ENCODE assay signal across 23 mouse cellular contexts in genomic region chr6:108723751-108724150, GRCm38 (mm10). TPM values are rescaled to one million over a fixed set of nuclear protein-coding genes. Genes with fewer than 3 reads are reported as not detected.
DNase-seq lines count a peak whose midpoint lies in the region; ATAC-seq and TF ChIP-seq lines count a peak whose summit lies in the region.
"Had no signal": no experiment of that assay in that cellular context is flagged by ENCODE, and none has a peak within 500 bp of the region (broad histone marks: within the 10 kb centered on the region; RNA-seq: fewer than 3 reads in every experiment).

No protein-coding gene starts in this region.

- H3ac ChIP-seq in myocyte (ENCODE audit: control insufficient read depth, insufficient read length) = no peak overlapping the region

- DNase-seq in kidney, postnatal 25 days = no peak
- DNase-seq in kidney, postnatal 0 days (ENCODE audit: low spot score) = peak; percentile 59
- DNase-seq in kidney, postnatal 36 days = no peak
- DNase-seq in lung, adult 2 months = no peak
- DNase-seq: adrenal gland, adult 2 months; adrenal gland, postnatal 10 days; adrenal gland, postnatal 25 days; cerebellum, adult 11 months; cerebellum, adult 18-20 months; cerebellum, adult 8-10 months; cerebellum, adult 9-11 months; cerebellum, postnatal 14 days; cerebellum, postnatal 36 days; embryo, embryonic 11 days had no signal

- H3K79me2 ChIP-seq in myocyte (ENCODE audit: control insufficient read depth, insufficient read depth) = no peaks in the 10 kb centered on the region

- no peak overlapping the region for H3K4me2 ChIP-seq in kidney, embryonic 14.5 days (replicated peaks; ENCODE audit: low read depth, low read length)
- no peak overlapping the region for H3K4me2 ChIP-seq in kidney, postnatal 0 days (ENCODE audit: low read length)
- peak overlapping the region; percentile 66 for H3K4me2 ChIP-seq in myocyte (ENCODE audit: low read depth)
- H3K4me2 ChIP-seq: embryonic facial prominence, embryonic 13.5 days; embryonic facial prominence, embryonic 15.5 days; forebrain, embryonic 12.5 days had no signal

- H3K4me3 ChIP-seq in kidney, embryonic 14.5 days (ENCODE audit: low read length) = no peak overlapping the region
- no peak overlapping the region for H3K4me3 ChIP-seq in kidney, postnatal 0 days (replicated peaks; ENCODE audit: low read depth, low read length)
- no peak overlapping the region for H3K4me3 ChIP-seq in myocyte
- no peak overlapping the region for H3K4me3 ChIP-seq in lung, adult 2 months (replicated peaks; ENCODE audit: extremely low read depth, low read depth, low read length)
- H3K4me3 ChIP-seq: embryonic facial prominence, embryonic 13.5 days; embryonic facial prominence, embryonic 15.5 days; erythroblast, embryonic 14.5 days; forebrain, embryonic 10.5 days; forebrain, embryonic 12.5 days had no signal

- no peak for TF ChIP-seq POLR2A in myocyte (IDR thresholded peaks at IDR 0.05; ENCODE audit: insufficient read length, low read depth)
- TF ChIP-seq POLR2A in lung, adult 2 months (IDR thresholded peaks at IDR 0.05; ENCODE audit: borderline replicate concordance, extremely low read depth, low read depth, low read length) = no peak

- H3K36me3 ChIP-seq in kidney, embryonic 14.5 days (ENCODE audit: control insufficient read depth, insufficient read depth, low read length) = no peaks in the 10 kb centered on the region
- H3K36me3 ChIP-seq in kidney, postnatal 0 days (ENCODE audit: insufficient read depth, low read length) = no peaks in the 10 kb centered on the region
- no peaks in the 10 kb centered on the region for H3K36me3 ChIP-seq in myocyte (ENCODE audit: control insufficient read depth, insufficient read depth)
- H3K36me3 ChIP-seq: embryonic facial prominence, embryonic 13.5 days; embryonic facial prominence, embryonic 15.5 days; forebrain, embryonic 10.5 days; forebrain, embryonic 12.5 days had no signal

- H3K27ac ChIP-seq in kidney, embryonic 14.5 days (ENCODE audit: low read depth, low read length) = no peak overlapping the region
- H3K27ac ChIP-seq in kidney, postnatal 0 days = no peak overlapping the region
- H3K27ac ChIP-seq: embryonic facial prominence, embryonic 13.5 days; embryonic facial prominence, embryonic 15.5 days; forebrain, embryonic 10.5 days; forebrain, embryonic 12.5 days had no signal

- no peak for TF ChIP-seq CTCF in kidney, postnatal 0 days (IDR thresholded peaks at IDR 0.05; ENCODE audit: low read depth)
- no peak for TF ChIP-seq CTCF in lung, adult 2 months (IDR thresholded peaks at IDR 0.05; ENCODE audit: insufficient read depth, low read length)

- peak; percentile 53; the same call in 1 of the 2 replicates for ATAC-seq in kidney, embryonic 14.5 days (ENCODE audit: low FRiP score, low TSS enrichment)
- ATAC-seq in kidney, postnatal 0 days (replicated peaks; ENCODE audit: low FRiP score, low read depth) = no peak
- ATAC-seq: forebrain, embryonic 14.5 days; forebrain, embryonic 16.5 days had no signal

- WGBS in kidney, embryonic 14.5 days = 49% methylated on average over 2 of the region's 2 CpGs
- 44% methylated on average over 2 of the region's 2 CpGs for WGBS in kidney, postnatal 0 days
- 85% methylated on average over 2 of the region's 2 CpGs for WGBS in lung, adult 2 months

- H3K9me3 ChIP-seq in kidney, embryonic 14.5 days (ENCODE audit: control insufficient read depth, low read length) = no peaks in the 10 kb centered on the region
- H3K9me3 ChIP-seq in kidney, postnatal 0 days (replicated peaks; ENCODE audit: low read length) = no peaks in the 10 kb centered on the region
- H3K9me3 ChIP-seq: embryonic facial prominence, embryonic 13.5 days; embryonic facial prominence, embryonic 15.5 days; forebrain, embryonic 10.5 days; forebrain, embryonic 12.5 days had no signal

- H3K9ac ChIP-seq in kidney, embryonic 14.5 days (ENCODE audit: low read depth, low read length) = no peak overlapping the region
- no peak overlapping the region for H3K9ac ChIP-seq in kidney, postnatal 0 days (ENCODE audit: low read depth, low read length)
- H3K9ac ChIP-seq: embryonic facial prominence, embryonic 13.5 days; embryonic facial prominence, embryonic 15.5 days; forebrain, embryonic 12.5 days had no signal

- H3K4me1 ChIP-seq in kidney, embryonic 14.5 days (ENCODE audit: control insufficient read depth, insufficient read depth, low read length) = no peaks in the 10 kb centered on the region
- H3K4me1 ChIP-seq in kidney, postnatal 0 days (replicated peaks; ENCODE audit: insufficient read depth, low read length) = no peaks in the 10 kb centered on the region
- no peaks in the 10 kb centered on the region for H3K4me1 ChIP-seq in lung, adult 2 months (ENCODE audit: control insufficient read depth, insufficient read depth, low read length)
- H3K4me1 ChIP-seq: embryonic facial prominence, embryonic 13.5 days; embryonic facial prominence, embryonic 15.5 days; forebrain, embryonic 10.5 days; forebrain, embryonic 12.5 days had no signal

- no peaks in the 10 kb centered on the region for H3K27me3 ChIP-seq in kidney, embryonic 14.5 days (ENCODE audit: control insufficient read depth, insufficient read depth, low read length)
- H3K27me3 ChIP-seq in kidney, postnatal 0 days (ENCODE audit: insufficient read depth, low read length) = no peaks in the 10 kb centered on the region
- no peaks in the 10 kb centered on the region for H3K27me3 ChIP-seq in myocyte (ENCODE audit: control insufficient read depth, insufficient read depth, insufficient read length)
- H3K27me3 ChIP-seq: embryonic facial prominence, embryonic 13.5 days; embryonic facial prominence, embryonic 15.5 days; forebrain, embryonic 12.5 days had no signal

TF ChIP-seq in myocyte, 11 proteins besides CTCF, POLR2A, EP300 and RAD21:
- no peak for TF ChIP-seq MYOD1 (IDR thresholded peaks at IDR 0.05; ENCODE audit: control insufficient read depth in 1 of 3, insufficient read length in 2 of 3, low read depth in 2 of 3)
- no peak for TF ChIP-seq TCF12 (IDR thresholded peaks at IDR 0.05; ENCODE audit: insufficient read depth, poor library complexity, severe bottlenecking)
- no peak for TF ChIP-seq CEBPB (IDR thresholded peaks at IDR 0.05; ENCODE audit: insufficient read depth, poor library complexity, severe bottlenecking)
- no peak for TF ChIP-seq MAX (IDR thresholded peaks at IDR 0.05; ENCODE audit: low read depth)
- TF ChIP-seq E2F4 (IDR thresholded peaks at IDR 0.05; ENCODE audit: insufficient read depth) = no peak
- TF ChIP-seq POLR2AphosphoS2 (IDR thresholded peaks at IDR 0.05; ENCODE audit: insufficient read length, low read depth) = no peak

RNA-seq across cellular contexts. Expression of gene Arl8b, which starts 59.1 kb away (rescaled TPM):
- polyA plus RNA-seq in kidney, embryonic 14.5 days (2014; fragmentation: Nextera tagmentation; extraction: Ambion mirVana) = 57.2 and 83.3 TPM in 2 replicates
- polyA plus RNA-seq in kidney, postnatal 0 days (2015; fragmentation: Nextera tagmentation; extraction: Ambion mirVana) = 64.5 and 64.7 TPM in 2 replicates
- polyA plus RNA-seq in myocyte (2012; fragmentation: generic; extraction: Trizol) = 41.2 TPM
- polyA plus RNA-seq in lung, adult 2 months (2012; rRNA removed) = 14.5 and 19.4 TPM in 2 replicates
